Mouse (Mus musculus): ENCODE data around the gene Zswim5. TPM values are rescaled to one million over a fixed set of nuclear protein-coding genes. Genes with fewer than 3 reads are reported as not detected.

The Zswim5 gene
- polyA plus RNA-seq, 1 experiment = 0.72 TPM

- WGBS = 72% methylated on average over 3 of the region's 3 CpGs
- no peak overlapping the region for H3K4me3 ChIP-seq (replicated peaks; ENCODE audit: control insufficient read depth, low read depth, low read length)
- H3K27ac ChIP-seq (ENCODE audit: control insufficient read depth, insufficient read depth, low read depth, low read length, poor library complexity) = no peak overlapping the region
- TF ChIP-seq CTCF (IDR thresholded peaks at IDR 0.05; ENCODE audit: control insufficient read depth, insufficient read depth, low read length) = no peak
- no peak for TF ChIP-seq POLR2A (IDR thresholded peaks at IDR 0.05; ENCODE audit: borderline replicate concordance, control insufficient read depth, low read depth, low read length)
- no peaks in the 10 kb centered on the region for H3K4me1 ChIP-seq (ENCODE audit: control insufficient read depth, insufficient read depth, low read length)
Measured at GRCm38 (mm10) chr4:116849901-116850300, 27.3 kb upstream of the Zswim5 start.

- Histone ChIP-seq H3K27ac (ENCODE audit: control insufficient read depth, insufficient read depth, low read depth, low read length, poor library complexity) (no peak overlapping the region), H3K4me3 (replicated peaks; ENCODE audit: control insufficient read depth, low read depth, low read length) (no peak overlapping the region), H3K4me1 (ENCODE audit: control insufficient read depth, insufficient read depth, low read length) (no peaks in the 10 kb centered on the region)
- 55% methylated on average over 2 of the region's 2 CpGs for WGBS
- TF ChIP-seq CTCF (IDR thresholded peaks at IDR 0.05; ENCODE audit: control insufficient read depth, insufficient read depth, low read length) (no peak), POLR2A (IDR thresholded peaks at IDR 0.05; ENCODE audit: borderline replicate concordance, control insufficient read depth, low read depth, low read length) (no peak)
Measured at GRCm38 (mm10) chr4:116854286-116854685, 22.9 kb upstream of the Zswim5 start.

- 84% methylated on average over 10 of the region's 10 CpGs for WGBS
- H3K4me3 ChIP-seq (replicated peaks; ENCODE audit: control insufficient read depth, low read depth, low read length) = no peak overlapping the region
Measured at GRCm38 (mm10) chr4:116857203-116857602, 20.0 kb upstream of the Zswim5 start.

GRCm38 (mm10) chr4:116859711-116860110, 17.5 kb upstream of the Zswim5 start:
- Histone ChIP-seq H3K27ac (ENCODE audit: control insufficient read depth, insufficient read depth, low read depth, low read length, poor library complexity) (no peak overlapping the region), H3K4me1 (ENCODE audit: control insufficient read depth, insufficient read depth, low read length) (no peaks in the 10 kb centered on the region), H3K4me3 (replicated peaks; ENCODE audit: control insufficient read depth, low read depth, low read length) (no peak overlapping the region)
- WGBS = 61% methylated on average over 5 of the region's 5 CpGs
- no peak for TF ChIP-seq CTCF (IDR thresholded peaks at IDR 0.05; ENCODE audit: control insufficient read depth, insufficient read depth, low read length)
- TF ChIP-seq POLR2A (IDR thresholded peaks at IDR 0.05; ENCODE audit: borderline replicate concordance, control insufficient read depth, low read depth, low read length) = no peak

More at GRCm38 (mm10) chr4:116857203-116857602, 20.0 kb upstream of the Zswim5 start:
- no peak for TF ChIP-seq CTCF (IDR thresholded peaks at IDR 0.05; ENCODE audit: control insufficient read depth, insufficient read depth, low read length)
- TF ChIP-seq POLR2A (IDR thresholded peaks at IDR 0.05; ENCODE audit: borderline replicate concordance, control insufficient read depth, low read depth, low read length) = no peak
- no peaks in the 10 kb centered on the region for H3K4me1 ChIP-seq (ENCODE audit: control insufficient read depth, insufficient read depth, low read length)
- H3K27ac ChIP-seq (ENCODE audit: control insufficient read depth, insufficient read depth, low read depth, low read length, poor library complexity) = no peak overlapping the region

GRCm38 (mm10) chr4:116862023-116862422, 15.2 kb upstream of the Zswim5 start:
- Histone ChIP-seq H3K4me1 (ENCODE audit: control insufficient read depth, insufficient read depth, low read length) (no peaks in the 10 kb centered on the region), H3K4me3 (replicated peaks; ENCODE audit: control insufficient read depth, low read depth, low read length) (no peak overlapping the region), H3K27ac (ENCODE audit: control insufficient read depth, insufficient read depth, low read depth, low read length, poor library complexity) (no peak overlapping the region)
- 58% methylated on average over 8 of the region's 8 CpGs for WGBS
- no peak for TF ChIP-seq CTCF (IDR thresholded peaks at IDR 0.05; ENCODE audit: control insufficient read depth, insufficient read depth, low read length)
- TF ChIP-seq POLR2A (IDR thresholded peaks at IDR 0.05; ENCODE audit: borderline replicate concordance, control insufficient read depth, low read depth, low read length) = no peak

- Histone ChIP-seq H3K4me1 (ENCODE audit: control insufficient read depth, insufficient read depth, low read length) (no peaks in the 10 kb centered on the region), H3K27ac (ENCODE audit: control insufficient read depth, insufficient read depth, low read depth, low read length, poor library complexity) (no peak overlapping the region), H3K4me3 (replicated peaks; ENCODE audit: control insufficient read depth, low read depth, low read length) (no peak overlapping the region)
- WGBS = 32% methylated on average over 3 of the region's 3 CpGs
- no peak for TF ChIP-seq CTCF (IDR thresholded peaks at IDR 0.05; ENCODE audit: control insufficient read depth, insufficient read depth, low read length)
- no peak for TF ChIP-seq POLR2A (IDR thresholded peaks at IDR 0.05; ENCODE audit: borderline replicate concordance, control insufficient read depth, low read depth, low read length)
Measured at GRCm38 (mm10) chr4:116869898-116870297, 7.3 kb upstream of the Zswim5 start.

- no peak overlapping the region for H3K4me3 ChIP-seq (replicated peaks; ENCODE audit: control insufficient read depth, low read depth, low read length)
- no peaks in the 10 kb centered on the region for H3K4me1 ChIP-seq (ENCODE audit: control insufficient read depth, insufficient read depth, low read length)
- no peak for TF ChIP-seq CTCF (IDR thresholded peaks at IDR 0.05; ENCODE audit: control insufficient read depth, insufficient read depth, low read length)
- no peak for TF ChIP-seq POLR2A (IDR thresholded peaks at IDR 0.05; ENCODE audit: borderline replicate concordance, control insufficient read depth, low read depth, low read length)
- WGBS = 83% methylated on average over 4 of the region's 4 CpGs
- no peak overlapping the region for H3K27ac ChIP-seq (ENCODE audit: control insufficient read depth, insufficient read depth, low read depth, low read length, poor library complexity)
Measured at GRCm38 (mm10) chr4:116874595-116874994, 2.6 kb upstream of the Zswim5 start.

GRCm38 (mm10) chr4:116876630-116876994, 564 bp upstream of the Zswim5 start:
- Histone ChIP-seq H3K4me1 (ENCODE audit: control insufficient read depth, insufficient read depth, low read length) (no peaks in the 10 kb centered on the region), H3K27ac (ENCODE audit: control insufficient read depth, insufficient read depth, low read depth, low read length, poor library complexity) (no peak overlapping the region), H3K4me3 (replicated peaks; ENCODE audit: control insufficient read depth, low read depth, low read length) (no peak overlapping the region)
- 1% methylated on average over 15 of the region's 15 CpGs for WGBS
- TF ChIP-seq POLR2A (IDR thresholded peaks at IDR 0.05; ENCODE audit: borderline replicate concordance, control insufficient read depth, low read depth, low read length) = no peak
- no peak for TF ChIP-seq CTCF (IDR thresholded peaks at IDR 0.05; ENCODE audit: control insufficient read depth, insufficient read depth, low read length)

GRCm38 (mm10) chr4:116877729-116878321, 649 bp downstream of the Zswim5 start:
- H3K27ac ChIP-seq (ENCODE audit: control insufficient read depth, insufficient read depth, low read depth, low read length, poor library complexity) = no peak overlapping the region
- 1% methylated on average over 57 of the region's 57 CpGs for WGBS
- no peaks in the 10 kb centered on the region for H3K4me1 ChIP-seq (ENCODE audit: control insufficient read depth, insufficient read depth, low read length)
- peak overlapping the region; percentile 22 for H3K4me3 ChIP-seq (replicated peaks; ENCODE audit: control insufficient read depth, low read depth, low read length)
- TF ChIP-seq CTCF (IDR thresholded peaks at IDR 0.05; ENCODE audit: control insufficient read depth, insufficient read depth, low read length) (no peak), POLR2A (IDR thresholded peaks at IDR 0.05; ENCODE audit: borderline replicate concordance, control insufficient read depth, low read depth, low read length) (no peak)
